Mouse (Mus musculus) adrenal gland, postnatal 14 days (tissue): Measurements from ENCODE around the gene Rnf4. TPM values are rescaled to one million over a fixed set of nuclear protein-coding genes. Genes with fewer than 3 reads are reported as not detected.

Source experiments
- DNase-seq: peaks from one replicate; pipeline ENCODE4 v3.0.0; 2021; ENCODE audit warnings: mixed read lengths
- long read RNA-seq, 2 experiments: library from polyadenylated mRNA; stranded (forward); transcript quantifications; one replicate each; pipeline ENCODE4 v2.0.0; 2021
- total RNA-seq: library from RNA; stranded (reverse); gene quantifications from 2 replicates; pipeline ENCODE4 v1.2.3, GENCODE M21; 2021

Rnf4 gene
- total RNA-seq, result 99.3 and 112 TPM in 2 replicates
- long read RNA-seq, experiment 1, full-length matches to known transcripts, result 9 of 12 reads
- long read RNA-seq, experiment 1, partial matches to known transcripts, result 0 of 12 reads
- long read RNA-seq, experiment 1, other reads (novel, unspliced or antisense), result 3 of 12 reads
- long read RNA-seq, experiment 2, full-length matches to known transcripts, result 7 of 9 reads
- long read RNA-seq, experiment 2, partial matches to known transcripts, result 0 of 9 reads
- long read RNA-seq, experiment 2, other reads (novel, unspliced or antisense), result 2 of 9 reads

DNA sequence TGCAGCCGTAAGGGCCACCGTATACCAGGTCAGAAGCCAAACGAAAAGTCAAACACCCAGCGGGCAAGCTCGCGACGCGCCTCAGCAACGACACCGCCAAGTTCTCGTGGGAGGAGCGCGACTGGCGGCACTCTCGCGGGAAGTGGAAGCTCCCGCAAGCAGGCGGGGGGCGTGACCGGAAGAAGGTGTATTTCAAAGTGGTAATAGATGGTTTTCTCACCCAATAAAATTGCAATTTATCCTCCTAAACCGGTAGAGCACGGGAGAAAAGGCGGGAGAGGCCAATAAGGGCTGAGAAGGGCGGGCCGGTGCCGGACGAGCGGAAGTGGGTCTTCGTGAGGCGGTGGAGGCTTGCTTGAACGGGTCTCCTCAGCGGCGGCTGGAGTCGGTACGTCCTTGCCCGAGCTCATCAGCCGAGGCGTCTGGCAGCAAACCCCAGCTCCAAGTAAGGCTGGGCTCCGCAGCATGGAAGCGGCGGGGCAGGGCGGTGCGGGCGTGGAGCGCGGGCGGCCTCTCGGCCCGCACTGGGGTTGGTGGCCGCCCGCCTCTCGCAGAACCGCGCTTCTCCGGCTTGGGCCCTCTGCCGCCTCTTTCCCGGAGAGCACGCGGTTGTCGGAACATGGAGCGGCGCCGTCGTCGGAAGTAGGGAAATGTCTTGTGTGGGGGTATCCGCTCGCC lies at the start of gene Rnf4:
Rnf4 (plus strand) TSS at position 193 of the 678 bp plus-strand sequence.
- DNase-seq, result peak; percentile 99

DNA sequence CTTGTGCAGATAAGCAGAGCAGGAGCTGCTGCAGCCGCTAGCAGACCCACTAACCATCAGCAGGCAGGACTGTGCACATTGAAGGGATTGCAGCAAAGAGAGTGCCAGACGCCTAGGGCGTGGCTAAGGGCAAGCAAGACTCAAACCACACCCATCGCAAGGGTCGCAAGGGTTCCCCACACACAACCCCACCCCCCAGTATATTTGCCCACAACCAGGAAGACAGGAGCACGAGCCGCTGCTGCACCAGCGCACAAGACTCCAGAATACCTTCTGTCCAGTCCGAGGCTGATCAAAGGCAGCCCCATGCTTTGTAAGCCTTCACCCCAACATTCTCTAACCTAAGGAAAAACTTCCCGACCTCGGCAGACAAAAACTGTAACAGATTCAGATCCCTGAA lies 49.6 kb upstream of the Rnf4 start:
- no peak for DNase-seq

DNA sequence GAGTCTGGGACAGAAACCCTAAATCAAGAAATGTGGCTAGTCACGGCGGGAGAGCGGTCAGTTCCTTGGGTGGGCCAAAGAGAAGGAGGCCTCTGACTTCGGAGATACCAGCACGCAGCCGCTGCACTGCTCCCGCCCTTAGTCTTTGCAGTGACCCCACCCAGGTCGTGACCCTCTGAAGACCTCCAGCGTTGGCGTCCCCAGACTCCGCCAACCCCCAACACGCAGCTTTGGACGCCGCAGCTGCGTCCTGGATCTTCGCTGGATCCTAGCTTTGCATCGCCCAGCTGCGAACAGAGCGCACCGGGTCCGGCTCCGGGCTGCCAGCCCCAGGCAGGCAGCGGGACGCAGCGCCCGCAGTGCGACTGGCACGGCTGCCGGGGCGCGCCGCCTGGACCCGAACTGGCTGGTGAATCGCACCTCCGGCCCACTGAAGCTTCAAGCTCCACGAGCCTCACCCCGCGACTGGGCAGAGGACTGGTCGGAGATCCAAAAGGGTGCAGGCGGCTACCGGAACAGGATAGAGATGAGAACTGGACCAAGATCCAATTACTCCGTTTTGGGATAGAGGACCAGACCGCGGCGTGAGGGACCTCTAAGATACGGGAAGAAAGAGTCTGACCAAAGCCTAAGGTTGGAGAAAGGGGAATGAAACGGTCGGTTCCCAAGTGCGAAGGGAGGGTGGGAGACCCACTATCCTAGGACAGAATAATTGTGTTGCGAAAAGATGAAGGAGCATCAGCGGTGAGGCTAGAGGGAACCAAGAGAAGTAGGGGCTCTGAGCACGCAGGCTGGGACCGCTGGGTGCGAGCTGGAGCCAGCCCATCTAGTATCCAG lies 48.9 kb upstream of the Rnf4 start:
- DNase-seq, result no peak

DNA sequence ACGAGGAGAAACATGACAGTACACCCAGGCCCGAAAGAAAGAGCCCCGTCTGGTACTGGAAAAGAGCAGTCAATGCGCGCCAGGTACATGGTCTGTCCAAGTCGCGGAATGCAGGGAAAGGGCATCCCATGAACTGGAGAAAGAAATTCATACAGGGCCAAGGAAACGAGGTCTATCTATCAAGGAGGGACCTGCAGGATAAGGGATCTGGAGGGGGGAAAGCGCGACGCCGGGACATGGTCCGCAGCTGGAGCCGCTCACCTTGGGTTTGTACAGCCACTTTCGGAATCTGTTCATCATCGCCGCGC lies 48.3 kb upstream of the Rnf4 start:
- DNase-seq, result no peak

DNA sequence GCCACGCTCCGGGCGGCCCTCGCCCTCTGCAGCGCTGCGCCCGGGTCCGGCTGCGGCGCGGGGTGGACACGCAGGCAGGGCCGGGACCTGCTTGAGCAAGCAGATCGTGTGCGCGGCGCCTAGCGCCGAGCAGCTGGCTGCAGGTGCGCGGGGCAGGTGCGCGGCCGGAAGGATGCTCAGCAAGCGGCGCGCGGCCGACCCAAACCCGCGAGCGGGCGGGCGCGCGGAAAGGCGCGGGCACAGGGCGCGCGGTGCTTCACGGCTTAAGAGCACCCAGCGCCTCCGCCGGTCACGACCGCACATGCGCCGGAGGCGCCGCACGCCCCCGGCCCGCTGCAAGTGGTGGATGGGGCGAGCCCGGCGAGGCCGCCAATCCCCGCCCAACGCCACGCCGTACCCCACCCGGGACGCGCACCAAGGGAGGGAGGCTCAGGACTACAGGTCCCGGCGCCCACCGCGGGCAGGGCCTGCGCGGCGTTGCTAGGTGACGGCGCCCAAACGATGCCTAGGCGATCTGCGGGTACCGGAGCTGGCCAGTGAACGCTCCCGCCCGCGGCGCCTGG lies 47.9 kb upstream of the Rnf4 start, which contains the start of the genes Zfyve28 and Cfap99:
Zfyve28 (minus strand) TSS at position 296 of the 563 bp plus-strand sequence.
Cfap99 (plus strand) TSS at position 447 of the 563 bp plus-strand sequence.
- DNase-seq, result peak; percentile 81

DNA sequence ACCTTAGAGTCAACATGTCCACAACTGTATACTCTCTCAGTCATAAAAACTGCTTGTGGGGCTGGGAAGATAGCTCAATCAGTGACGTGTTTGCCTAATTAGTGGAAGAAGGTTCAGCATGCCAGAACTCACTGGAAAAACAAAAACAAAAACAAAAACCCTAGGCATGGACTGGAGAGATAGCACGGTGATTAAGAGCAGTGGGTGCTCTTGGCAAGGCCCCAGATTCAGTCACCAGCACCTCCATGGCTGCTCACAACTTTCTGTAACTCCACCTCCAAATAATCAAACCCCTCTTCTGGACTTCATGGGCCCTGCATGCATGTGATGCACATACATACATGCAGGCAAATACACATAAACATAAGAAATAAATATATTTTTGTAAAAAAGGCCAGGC lies 46.8 kb upstream of the Rnf4 start:
- no peak for DNase-seq

DNA sequence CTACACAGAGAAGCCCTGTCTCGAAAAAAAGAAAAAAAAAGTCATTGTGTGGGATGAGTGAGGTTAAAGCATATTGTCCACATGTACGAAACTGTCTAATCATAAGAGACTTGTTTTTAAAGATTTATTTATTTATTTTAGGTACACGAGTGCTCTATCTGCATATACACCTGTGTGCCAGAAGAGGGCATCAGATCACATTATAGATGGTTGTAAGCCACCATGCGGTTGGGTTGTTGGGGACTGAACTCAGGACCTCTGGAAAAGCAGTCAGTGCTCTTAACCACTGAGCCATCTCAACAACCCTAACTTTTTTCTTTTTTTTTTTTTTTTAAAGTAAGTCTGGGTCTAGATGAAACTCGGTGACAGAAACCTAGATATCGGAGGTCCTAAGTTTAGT lies 42.7 kb upstream of the Rnf4 start:
- DNase-seq, result no peak

DNA sequence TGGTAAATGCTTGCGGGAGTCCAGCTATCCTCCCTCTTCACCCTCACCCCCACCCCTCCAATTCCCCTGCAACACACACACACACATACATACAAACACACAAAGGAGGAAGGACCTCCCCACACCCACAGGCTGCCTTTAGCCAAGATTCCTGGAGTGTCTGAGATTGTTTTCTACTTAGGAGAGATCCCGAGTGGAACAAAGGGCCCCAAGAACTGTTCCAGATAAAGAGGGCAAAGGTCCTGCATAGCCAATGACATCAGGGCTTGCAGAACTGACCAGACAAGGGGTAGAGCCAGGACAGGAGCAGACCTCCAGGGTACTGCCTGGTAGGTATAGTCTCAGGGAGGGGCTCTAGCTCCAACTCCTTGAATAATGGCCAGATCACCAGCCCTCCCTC lies 41.4 kb upstream of the Rnf4 start:
- peak; percentile 40 for DNase-seq

DNA sequence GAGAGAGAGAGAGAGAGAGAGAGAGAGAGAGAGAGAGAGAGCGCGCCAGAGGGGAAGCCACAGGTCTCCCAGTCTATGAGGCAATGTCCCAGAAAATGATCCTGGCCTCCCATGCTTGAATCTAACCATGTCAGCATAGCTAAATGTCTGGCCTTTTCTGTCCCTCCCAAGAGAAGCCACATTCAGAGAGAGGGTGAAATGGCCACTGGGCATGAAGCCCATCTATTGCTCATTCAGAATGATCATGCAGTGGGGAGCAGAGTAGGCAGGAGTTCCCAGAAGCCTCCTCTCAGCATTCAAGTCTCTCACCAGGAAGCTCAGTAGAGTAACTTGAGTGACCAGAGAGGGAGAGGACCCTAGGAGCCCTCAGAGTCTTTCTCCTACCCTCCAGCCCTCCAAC lies 40.9 kb upstream of the Rnf4 start:
- DNase-seq, result peak; percentile 66

DNA sequence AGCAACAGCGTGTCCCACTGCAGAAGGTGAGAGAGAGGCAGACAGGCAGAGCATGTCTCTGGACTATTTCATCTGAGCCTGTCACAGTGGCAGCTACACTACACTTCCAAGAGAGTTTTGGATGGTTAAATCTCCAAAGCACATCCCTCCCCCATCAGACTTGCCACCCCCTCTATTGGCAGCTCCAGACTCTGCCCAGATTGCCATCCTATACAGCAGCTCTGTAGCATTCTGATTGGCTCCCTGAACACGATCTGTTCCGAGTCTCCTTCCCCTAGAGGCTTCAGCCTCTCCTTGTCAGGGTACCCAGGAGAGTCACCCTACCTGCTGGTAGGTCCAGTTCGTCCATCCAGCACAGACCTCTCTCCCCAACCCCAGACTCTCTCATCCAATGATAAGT lies 38.0 kb upstream of the Rnf4 start:
- DNase-seq, result no peak

DNA sequence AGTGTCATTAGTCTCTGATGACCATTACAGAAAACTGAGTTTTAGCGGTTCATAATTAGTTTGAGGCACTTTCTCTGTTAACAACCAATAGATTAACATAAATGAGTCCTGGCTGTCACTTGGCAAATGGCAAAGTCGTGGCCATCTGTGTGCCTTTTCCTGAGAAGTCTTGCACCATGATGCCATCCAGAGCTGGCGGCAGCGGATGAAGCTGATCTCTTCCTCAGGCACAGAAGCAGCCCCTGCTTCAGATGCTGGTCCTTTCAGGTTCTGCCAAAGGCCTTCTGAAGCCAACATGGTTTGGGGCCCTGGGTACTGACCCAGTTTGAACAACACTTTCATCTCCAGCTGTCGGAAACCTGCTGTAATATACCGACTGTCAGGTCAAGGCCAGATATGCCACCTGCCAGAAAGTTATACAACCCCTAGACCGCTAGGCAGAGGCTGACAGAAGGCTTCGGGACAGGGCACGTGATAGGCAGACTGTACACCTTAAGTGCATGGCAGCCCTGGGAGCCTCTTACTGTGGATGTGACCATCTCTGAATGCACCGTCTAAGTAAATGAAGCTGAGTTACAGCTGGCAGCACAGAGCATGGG lies 37.1 kb upstream of the Rnf4 start:
- DNase-seq, result peak; percentile 37

DNA sequence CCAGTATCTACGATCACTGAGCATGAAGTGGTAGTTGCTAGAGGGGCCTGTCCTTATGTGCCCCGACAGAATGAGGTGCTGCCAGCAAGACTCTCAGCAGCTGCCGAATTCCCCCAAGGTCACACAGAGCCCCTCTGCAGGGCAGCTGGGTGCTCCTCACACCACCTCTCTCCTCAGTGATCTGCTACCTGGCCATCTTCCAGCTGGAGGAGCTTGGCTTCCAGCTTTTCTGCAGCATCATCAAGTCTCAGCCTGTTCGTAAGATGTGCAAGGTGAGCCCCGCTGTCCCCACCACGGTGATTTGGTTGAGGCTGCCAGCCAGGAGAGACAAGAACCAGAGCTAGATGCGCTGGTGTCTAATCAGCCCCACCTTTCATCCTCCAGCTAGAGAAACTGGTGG lies 33.7 kb upstream of the Rnf4 start:
- DNase-seq, result no peak

DNA sequence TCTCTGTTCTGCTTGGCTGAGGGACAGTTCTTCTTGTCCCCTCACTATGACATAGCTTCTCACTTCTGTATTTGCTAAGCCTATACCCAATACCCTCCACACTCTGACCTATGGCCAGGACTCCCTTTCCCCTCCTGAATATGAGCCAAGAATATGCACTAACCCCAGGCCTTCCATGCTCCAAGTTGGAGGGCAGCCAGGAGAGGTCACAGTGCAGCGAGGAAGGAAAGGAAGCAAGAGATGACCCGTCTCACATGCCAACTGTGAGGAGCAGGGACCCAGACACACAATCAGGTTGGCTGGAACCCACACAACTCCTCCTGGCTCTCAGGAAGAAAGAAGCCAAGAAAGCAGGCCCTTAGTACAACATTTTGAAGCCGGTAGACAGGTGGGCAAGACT lies 27.1 kb upstream of the Rnf4 start:
- DNase-seq, result no peak

DNA sequence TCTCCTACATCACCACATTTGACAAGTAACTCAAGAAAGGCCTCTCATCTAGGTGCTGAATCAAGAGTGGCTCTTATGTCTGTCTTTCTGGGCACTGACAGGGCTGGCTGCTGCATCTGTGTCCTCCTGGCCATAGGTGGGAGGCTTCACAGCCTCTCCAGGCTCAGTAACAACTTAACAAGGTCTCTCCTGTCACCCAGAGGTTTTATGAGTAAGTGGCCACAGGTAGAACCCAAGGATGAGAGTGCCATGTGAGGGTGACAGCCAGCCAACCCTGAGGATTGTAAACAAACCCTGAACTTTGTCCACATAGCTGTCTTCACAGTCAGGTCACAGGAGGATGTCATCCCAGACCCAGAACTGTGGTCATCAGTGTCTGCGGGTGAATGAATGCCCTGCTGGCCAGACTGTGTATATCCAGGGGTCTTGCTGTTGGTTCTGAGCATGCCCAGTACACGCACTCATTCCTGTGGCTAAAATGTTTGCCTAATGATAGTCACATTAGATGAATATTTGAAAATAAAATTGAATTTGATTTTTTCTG lies 16.5 kb upstream of the Rnf4 start:
- no peak for DNase-seq

DNA sequence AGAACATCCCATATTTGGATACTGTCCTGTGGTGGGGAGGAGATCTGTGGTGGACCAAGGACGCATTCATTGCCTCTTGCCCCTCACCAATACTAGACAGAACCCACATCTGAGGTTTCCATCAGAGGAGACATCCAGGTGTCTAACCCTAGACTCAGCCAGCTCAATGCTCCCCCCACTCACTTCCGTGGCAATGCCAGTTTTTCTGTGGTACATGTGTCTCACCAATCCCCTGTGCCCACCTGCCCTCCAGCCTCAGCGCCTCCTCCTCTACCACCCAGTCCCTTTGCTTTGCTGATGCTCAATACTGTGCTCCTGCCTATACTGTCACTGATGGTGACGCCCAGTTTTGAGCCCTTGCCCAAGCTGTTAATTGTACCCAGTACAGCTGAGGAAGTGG lies 14.9 kb upstream of the Rnf4 start:
- no peak for DNase-seq

DNA sequence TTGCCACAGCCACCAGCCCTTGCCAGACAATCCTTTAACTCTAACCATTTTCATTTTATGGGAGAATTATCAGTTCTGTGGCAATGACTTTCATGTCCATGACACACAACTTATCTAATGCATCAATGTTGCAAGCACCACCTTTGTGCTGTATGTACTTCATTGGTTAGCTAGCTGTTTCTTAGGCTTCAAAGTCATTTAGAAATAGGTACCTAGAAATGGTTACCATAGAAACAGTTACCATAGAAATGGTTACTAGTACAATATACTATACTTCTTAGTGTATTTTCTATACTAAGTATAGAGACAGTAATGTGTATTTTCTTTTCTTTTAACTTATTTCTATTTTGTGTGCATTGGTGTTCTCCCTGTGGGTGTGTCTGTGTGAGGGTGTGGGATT lies 10.8 kb upstream of the Rnf4 start:
- DNase-seq, result no peak

DNA sequence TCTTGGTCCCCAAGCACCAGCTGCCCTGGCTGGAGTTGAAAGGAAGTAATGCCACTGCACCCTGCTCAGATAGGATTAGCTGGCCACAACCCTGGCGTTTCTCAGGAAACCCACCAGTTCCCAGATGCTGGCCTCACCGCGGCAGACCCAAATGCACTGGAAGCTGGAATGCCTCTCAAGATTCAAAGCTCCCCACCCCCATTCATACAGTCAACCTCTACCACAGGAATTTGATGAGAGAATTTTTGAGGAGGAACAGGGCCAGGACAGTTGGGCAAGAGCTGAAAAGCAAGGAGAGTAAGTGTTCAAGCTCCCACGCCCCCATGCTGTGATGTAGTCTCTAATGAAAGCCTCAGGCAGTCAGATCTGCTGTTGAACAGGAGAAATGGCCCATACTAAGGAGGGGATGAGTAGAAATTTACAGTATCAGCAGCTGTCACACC lies 9.8 kb upstream of the Rnf4 start:
- DNase-seq, result peak; percentile 19

DNA sequence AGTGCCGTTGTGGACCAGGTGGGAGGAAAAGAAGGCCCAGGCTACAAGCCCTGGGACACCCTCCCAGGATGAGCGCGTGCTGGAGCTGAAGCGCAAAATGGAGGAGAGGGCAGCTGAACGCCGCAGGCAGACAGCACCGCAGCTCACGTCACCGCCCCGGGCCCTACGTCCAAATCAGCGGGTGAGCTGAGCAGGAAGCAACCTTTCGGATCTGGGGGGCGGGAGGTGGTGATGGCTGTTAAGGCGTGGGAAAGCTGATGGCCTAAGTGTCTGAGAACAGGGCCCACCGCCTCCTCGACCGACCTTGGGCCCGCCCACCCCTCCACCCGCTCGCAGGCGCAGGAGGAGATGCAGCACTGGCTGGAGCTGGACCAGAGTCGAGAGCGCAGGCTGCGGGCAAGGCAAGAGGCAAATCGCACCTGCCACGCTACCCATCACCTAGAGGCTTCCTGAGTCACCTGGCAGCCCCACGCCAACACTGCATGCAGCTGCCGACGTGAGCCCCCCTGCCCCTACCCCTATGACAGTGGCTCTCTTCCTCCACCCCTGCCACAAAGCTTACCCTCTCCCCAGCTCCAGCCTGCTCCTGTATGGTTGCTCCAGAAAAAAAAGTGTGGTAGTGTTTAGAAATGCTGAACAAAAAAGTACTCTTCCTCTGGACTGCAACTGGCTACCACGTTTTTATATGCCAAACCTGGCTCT lies 9.1 kb upstream of the Rnf4 start:
- DNase-seq, result peak; percentile 43

DNA sequence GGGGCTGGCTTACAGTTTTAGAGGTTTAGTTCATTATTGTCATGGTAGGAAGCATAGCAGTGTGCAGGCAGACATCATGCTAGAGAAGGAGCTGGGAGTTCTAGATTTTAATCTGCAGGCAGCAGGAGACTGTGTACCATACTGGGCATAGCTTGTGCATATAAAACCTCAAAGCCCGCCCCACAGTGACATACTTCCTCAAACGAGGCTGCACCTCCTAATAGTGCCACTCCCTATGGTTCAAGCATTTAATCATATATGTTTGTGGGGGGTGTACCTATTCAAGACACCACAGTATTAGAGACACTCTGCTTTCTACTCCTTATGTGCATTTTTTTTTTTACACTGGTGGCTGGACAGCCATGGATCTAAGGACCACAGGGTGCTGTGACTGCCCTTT lies 6.0 kb upstream of the Rnf4 start:
- DNase-seq, result no peak

DNA sequence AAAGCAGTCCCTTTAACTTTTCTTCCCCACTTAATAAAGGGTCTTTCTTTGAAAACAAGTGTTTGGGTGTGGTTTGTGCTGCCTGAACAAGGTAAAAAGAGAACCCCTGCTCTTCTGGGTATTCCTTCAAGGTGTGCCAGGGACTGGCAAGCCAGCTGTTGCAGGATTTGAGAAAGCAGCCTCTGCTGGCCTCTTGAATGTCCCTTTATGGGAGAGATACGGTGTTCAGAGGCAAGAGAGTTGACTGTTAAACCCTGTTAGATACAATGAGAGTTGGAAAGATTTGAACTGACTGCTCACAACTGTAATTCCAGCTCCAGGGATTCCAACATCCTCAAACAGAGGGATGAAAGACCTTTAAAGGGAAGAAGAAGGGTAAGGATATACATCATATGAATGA lies 2.0 kb upstream of the Rnf4 start:
- DNase-seq, result no peak

DNA sequence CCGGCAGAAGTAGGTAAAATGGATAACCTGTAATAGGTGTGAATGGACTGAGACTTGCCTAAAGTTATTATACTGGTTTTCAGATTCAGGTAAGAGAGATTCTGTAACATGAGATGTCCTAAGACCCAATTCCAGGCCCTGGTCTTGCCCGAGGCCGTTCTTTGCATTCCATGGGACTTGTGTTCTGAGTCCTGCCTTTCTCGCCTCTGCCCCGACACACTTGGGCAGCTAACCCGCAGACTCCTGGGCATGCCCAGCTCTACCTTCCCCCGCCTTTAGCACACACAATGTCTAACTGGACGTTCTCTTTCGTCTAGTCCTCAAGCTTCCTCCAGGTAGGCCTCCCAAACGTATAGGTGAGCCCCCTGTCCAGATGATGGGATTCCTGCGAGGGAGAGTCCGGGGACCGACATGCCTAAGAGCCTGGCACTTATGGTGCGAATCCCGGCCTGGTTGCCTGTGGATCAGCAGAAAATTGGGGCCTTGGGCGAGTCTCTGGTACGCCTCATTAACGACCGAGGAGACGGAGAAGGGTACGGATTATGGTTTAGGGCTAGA lies 471 bp upstream of the Rnf4 start:
- no peak for DNase-seq
